Mouse (Mus musculus): ENCODE measurements around the gene Ttc9.

Gene Ttc9

DNA sequence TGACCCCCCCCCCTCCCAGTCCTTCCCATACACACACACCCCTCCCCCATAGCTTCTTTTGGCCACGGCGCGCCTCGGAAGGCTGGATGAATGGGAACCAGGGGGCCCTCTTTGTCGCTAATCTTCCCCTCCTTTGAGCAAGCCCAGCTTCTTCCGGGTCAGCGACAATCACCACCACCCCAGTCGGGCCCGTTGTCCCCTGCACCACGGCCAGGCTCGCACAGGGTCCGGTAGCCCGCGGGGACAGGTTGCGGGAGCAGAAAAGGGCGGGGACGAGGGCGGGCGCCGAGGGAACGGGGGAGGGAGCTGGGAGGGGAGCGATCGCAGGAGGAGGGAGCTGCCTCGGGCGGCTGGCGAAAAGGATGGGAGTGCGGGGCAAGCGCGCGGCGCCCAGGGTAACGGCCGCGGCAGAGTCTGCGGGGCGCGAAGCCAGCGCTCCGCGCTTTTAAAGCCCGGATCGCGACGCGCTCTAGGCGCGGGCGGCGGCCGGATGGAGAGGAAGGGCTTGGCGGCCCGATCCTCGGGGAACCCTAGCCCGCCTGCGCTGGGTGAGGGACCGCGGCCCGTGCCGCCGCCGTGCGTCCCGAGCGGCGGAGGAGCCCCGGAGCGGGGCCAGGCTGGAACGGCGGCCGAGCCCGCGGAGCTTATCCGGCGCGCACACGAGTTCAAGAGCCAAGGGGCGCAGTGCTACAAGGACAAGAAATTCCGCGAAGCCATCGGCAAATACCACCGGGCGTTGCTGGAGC, at the start of gene Ttc9:
TSS of gene Ttc9 (plus strand) at position 335 of the 746 bp plus-strand sequence.
- DNase-seq = peak; percentile 6 to 45

DNA sequence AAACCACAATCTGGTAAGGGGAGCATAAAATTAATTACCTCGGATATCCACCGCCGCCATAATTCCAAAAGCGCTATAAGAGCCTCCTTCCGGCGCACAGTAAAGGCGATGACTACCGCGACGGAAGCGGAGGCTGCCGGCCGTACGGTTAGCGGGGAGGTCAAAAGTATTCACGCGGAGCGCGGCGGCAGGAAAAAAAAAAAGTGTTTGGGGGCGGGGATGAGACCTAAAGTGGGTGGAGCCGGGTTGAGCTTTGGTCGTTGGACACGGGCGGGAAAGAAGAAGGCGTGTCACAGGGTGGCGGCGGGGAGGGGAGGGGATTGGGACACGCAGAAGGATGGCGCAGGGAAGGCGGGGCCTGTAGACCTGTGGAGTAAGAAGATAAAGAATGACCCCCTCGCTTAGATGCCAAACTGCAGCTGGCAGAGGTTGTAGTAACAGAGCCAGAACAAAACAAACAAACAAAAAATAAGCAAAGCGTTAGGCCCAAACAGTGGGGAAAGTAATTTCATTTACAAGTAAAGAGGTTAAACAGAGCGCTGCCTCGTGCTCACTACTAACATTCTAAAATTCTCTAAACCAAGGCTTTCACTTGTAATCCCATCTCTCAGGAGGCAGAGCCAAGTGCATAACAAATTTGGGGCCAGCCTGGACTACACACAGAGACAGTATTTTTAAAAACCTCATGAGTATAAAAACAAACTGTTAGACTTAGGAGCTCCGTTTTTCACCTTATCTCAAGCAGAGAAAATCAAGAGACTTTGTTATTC, 36.0 kb upstream of the Ttc9 start, which contains the start of gene Med6:
TSS of gene Med6 (minus strand) at position 107 of the 770 bp plus-strand sequence.
- DNase-seq = peak; percentile 96 to 97

DNA sequence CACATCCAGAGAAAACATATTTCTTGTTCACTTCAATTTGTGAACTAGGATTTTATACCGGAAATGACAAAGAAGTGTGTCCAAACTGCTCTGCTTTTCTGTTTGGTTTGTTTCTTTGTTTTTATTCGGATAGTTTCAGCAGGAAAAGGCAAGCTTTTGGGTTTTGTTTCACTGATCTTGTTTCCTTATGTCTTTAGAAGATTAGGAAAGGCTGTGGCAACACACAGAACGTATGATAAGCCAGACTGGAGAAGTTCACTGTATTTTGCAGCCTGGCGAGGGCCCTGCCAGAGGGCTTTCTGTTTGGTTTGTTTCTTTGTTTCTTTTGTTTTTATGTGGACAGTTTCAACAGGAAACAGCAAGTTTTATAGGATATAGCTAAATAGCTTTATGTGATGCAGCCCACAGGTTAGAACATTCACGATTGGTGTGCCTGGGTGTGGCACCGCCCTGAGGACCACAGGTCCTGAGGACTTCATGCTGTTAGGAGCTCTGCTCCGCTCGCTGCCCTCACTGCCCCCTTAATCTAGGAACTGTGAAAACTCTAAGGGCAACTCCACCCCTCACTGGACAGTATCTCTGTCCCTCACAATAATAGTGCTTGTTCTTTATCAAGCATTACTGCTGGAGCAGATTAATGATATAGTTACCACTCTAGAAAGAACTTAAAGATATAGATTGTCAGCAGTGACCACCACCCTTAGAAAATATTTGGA, 34.3 kb upstream of the Ttc9 start:
- DNase-seq = no peak

DNA sequence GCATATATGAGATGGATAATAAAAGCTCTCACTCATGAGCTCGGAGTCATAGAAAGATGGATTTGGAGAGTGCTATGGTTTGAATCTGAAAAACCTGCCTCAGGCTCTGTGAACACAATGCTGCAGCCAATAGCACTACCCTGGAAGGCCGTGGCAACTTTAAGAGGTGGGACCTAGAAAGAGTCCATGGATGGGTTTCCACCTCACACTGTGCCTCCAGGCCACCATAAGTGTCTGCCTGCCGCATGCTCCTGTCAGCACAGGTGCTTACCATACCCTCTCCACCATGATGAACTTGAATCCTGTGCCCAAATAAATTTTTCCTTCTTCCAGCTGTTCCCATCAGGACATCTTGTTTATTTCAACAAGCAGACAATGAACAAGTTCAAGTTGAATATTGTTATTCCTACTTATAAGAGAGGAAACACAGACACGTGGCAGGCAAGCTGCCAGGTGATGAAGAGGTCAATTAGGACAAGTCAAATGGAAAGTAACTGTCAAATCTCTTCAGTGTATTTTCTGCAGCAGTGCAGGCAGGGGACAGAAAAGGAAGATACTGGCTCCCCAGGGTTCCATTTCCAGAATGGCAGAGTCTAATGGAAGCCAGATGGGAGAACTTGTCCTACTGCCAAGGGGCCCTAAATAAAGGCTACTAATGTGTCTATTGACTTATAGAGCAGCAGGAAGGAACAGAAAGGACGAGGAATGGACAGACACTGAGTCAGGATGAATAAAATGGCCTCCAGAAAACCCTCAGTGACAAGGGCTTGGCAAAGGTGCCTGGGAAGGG, 25.9 kb upstream of the Ttc9 start:
- DNase-seq = no peak

DNA sequence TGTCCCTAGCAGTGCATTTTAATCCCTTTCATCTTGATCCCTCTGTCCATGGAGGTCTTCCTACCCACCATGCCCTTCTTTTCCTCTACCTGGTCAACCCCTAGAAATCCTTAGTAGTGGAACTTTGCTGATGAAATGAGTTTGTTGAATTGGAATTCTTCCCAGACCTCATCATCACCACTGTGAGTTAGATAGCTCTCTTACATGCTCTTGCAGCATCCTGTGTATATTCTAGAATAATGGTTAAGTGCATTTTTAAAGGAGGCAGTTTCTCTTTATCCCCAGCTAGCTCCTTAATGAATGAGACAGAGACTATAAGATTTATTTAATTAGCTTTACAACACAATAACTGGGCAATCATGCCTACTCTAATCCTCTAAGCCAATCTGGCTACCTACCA, 21.6 kb upstream of the Ttc9 start:
- DNase-seq = no peak

DNA sequence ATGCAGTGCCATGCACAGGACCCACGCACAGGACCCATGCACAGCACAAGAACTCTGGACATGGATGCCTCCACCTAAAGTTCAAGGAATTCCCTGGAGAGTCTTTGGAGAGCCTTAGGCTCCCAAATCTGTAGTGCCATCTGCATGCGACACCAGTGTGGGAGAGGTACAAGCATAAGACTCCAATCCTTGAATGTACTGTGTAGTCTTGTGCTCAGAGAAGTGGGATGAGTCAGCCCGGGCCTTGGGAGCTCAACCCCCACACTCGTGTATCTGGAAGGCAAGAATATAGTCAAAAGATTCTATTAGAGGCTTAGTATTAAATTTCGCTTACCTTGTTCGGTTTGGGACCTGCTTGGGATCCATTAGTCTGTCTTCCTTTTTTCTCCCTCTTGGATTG, 15.2 kb upstream of the Ttc9 start:
- DNase-seq = no peak

DNA sequence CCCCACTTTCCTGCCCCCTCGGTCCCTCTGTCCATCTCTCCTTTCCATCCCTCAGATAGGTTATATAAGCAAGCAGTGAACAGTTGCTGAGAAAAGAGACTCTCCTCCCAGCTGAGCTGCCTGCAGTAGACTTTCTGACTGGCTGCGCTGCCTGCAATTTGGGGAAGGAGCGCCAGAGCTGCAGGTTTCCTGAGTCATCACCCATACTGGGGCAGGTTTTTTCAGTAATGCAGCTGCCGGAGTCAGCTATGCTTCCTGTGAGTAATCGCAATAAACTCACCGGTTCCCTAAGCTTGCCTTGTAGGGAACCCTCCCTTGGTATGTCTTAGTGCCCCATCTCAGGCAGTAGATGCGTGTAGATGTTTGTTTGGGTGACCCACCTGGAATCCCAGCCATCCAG, 14.1 kb upstream of the Ttc9 start:
- DNase-seq = no peak

DNA sequence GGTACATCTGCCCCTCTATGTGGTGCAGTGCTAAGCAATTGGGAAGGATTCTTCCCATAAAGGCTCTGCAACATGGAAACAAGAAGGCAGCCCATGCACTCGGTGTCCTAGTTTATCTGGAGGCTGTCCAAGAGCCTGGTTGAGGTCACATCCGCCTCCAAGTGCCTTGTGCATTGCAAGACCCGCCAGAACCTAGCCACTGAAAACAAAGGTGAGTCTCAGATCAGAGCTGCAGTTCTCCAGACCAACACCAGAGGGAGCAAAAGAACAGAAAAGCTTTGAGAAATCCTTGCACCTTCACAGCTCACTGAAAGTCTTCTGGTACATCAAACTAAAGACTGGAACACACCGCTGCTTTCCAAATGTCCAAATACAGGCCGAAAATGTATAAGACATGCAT, 11.7 kb upstream of the Ttc9 start:
- DNase-seq = peak; percentile 69 to 86

DNA sequence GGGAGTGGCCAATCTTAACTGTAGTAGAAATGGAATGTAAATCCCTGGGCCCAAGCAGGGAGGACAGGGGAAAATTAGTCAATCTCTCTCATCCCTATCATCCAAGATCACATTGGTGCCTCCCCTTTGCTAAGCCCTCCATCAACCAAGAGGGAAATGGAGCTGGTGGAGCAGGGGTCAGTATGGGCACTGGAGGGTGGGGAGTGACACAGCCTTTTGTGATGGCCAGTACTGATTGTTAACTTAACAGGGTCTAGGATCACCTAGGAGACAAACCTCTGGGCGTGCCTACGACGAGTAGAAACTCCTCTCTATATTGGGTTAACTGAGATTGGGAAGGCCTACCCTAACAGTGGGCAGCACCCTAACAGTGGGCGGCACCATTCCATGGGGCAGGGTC, 7.7 kb upstream of the Ttc9 start:
- no peak for DNase-seq

DNA sequence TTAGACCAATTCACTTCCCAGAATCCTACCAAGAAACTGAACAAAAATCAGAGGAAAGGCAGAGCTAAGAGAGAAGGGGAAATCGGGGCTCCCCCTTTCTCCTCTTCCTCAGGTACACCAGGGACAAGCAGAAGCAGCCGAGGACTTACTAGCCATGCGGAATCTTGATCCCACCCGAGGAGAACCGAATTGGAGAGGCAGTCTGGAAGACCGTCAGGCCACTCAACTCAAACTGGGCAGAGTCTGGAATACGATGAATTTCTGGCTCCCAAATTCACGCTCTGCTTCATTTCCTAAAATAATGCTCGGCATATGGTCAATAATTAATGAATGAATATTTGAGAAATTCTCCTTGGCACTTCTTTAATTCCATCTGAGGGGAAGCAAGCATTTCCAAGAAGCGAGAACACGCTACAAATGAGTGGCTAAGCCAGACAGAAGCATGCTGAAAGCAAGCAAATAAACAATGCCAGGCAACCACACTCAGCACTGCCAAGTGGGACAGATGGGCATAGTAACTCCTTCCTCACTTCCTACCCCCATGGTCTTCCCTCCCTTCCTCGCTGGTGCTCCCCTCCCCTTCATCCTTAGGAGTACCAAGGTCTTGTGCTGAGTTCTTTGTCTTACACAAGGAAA, 4.7 kb upstream of the Ttc9 start:
- DNase-seq = no peak

DNA sequence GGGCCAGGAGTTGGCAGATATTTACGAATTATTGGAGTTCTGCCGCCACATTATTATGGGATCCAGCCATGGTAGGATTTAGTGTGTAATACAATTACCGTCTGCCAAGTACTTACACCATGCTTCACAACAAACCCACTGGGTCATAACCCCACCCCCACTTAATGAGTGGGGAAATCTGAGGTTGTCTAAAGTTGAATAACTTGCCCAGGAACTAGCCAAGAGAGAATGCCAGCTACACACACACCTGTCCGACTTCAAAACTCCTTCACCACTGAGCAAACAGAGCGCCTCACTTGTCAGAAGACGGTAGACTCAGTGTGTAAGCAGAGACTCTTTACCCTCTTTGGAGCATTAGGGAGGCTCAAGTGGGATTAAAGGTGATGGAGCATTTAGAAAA, 3.6 kb upstream of the Ttc9 start:
- no peak for DNase-seq

DNA sequence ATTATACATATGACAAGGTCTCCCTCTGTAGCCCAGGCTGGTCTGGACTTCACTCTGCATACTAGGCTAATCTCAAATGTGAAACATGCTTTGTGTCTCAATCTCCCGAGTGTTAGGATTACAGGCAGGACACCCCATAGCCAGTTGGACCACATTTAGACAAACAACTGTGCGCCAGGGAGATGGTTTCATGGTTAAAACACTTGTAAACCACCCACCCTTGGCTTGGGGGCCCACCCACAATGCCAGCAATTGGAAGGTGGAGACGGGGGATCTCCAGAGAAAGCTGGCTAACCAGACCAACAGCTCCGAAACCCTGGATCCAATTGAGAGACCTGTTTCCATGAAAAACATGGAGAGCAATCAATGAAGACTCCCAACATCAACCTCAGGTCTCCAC, 3.0 kb upstream of the Ttc9 start:
- DNase-seq = no peak

DNA sequence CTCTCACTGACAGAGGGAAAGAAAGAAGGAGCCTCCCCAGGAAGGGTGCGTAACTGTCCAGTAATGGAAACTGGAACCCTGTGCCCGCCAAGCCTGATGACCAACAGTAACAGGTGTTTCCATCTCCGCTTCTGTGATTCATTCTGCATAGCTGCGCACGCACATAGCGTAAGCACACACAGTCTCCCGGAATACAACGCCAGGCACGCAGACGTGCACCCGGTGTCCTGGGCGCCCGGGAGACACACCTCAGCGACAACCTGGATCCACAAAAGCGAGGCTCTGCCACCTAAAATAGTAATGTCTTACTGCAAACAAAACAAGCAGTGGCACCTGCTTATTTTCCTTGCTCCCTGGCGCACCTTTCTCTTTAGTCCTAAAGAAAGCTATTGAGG, 532 bp upstream of the Ttc9 start:
- DNase-seq = peak in 1 of 2 experiments; percentile 39

DNA sequence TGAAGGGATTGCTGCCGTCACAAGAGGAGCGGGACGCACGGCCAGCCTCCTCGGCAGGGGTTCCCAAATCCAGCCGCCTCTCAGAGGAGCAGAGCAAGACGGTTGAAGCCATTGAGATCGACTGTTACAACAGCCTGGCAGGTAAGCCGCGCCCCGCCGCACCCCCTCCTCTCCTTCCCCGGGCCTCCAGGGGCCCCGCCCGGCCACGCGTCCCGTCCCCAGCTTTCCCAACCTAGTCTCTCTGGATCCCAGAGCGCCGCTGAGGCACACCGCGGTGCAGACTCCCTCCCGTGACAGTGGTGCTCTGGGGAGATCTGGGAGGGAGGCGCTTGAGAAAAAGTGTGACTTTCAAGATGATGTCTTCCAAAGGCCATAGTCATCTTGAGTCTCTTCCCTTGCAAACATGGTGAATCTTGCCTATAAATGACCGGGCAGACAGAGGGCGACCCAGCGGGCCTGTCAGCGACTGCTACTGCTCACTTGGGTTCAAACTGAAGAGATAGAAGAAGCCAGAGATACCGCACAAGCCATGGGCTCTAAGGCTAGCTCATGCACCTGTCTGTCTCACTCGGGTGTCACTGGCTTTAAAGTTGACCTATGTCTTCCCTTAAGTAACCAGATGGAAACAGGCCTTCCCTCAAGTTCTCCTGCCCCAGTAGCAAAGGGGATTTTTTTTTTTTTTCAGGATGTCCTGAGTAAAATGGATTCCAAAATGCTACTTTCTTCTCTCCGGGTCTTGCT, 782 bp downstream of the Ttc9 start:
- DNase-seq = no peak

DNA sequence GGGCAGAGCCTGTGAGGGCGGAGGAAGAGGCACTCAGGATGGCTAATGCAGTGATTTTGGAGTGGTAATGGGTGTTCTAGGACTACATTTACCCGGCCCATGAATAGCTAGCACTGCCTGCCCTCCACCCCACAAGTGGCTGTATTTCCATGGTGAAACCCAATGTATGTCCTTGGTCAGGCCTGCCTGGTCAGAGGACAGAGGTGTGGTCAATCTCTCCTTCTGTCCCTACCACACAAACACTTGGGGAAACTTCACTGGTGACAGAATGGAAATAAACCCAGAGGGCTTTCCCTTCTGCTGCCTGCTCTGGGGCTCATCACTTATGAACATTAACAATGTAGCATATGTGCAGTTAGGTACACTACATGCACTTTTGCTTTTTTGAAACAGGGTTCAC, 2.2 kb downstream of the Ttc9 start:
- no peak for DNase-seq

DNA sequence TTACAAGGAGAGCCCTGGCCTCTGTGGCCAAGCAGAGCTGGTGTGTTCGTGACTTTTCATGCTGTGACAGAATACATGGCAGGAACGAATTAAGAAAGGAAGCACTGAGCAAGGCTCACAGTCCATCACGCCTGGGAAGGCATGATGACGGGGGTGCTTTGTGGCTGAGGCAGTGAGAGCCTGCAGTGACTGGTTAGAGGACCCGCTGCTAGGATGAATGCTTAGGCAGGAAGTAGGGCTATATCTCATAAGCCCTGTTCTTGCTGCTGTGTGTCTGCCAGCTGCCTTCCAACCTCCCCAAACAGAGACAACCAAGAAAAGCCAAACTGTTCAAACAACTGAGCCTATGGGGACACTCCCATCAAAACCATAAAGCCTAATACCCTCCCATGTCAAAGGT, 9.6 kb downstream of the Ttc9 start:
- DNase-seq = no peak

DNA sequence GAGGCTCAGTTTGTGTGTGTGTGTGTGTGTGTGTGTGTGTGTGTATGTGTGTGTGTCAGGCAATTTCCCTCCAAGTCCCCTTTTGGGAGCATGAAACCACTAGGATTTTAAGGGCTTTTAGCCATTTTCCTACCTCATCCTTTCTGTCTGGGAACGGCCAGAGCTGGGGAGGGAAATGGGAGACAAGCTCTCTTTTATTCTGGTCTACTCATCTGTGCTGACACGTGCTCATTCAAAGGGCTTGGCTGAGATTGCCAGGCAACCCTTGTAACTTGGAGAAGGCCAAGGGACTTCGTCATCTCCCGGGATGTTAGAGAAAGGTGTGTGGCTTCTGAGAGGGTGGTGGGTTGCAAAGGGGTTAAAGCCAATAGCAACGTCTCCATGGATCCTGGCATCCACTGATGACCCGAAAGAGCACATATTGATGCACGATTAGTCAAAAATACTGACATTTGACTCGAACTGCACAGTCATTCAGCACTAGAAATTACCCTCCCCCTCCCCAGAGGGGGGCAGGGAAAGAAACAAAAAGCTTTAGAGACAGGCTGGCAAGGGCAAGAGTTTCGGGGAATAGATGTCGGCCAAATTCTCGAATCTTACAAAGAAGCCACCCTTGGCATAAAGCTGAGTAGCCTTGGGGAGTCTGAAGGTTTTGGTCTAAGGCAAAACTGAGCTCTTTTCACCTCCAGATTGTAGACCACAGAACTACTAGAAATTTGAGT, 11.5 kb downstream of the Ttc9 start:
- no peak for DNase-seq

DNA sequence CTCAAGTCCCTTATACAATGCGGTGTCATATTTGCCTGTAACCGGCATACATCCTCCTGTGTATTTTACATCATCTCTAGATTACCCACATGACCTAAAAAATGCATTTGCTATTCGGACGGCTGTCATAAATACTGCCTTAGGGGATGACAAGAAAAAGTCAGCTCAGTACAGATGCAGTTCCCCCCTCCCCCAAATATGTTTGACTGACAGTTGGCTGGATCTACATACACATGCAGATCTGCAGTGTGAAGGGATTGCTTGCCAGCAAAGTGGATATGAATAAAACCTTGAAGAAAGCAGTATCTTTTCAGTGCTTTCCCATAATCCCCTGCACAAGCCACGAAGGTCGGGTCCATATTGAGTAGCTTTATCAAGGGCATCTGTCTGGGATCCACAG, 15.8 kb downstream of the Ttc9 start:
- no peak for DNase-seq

DNA sequence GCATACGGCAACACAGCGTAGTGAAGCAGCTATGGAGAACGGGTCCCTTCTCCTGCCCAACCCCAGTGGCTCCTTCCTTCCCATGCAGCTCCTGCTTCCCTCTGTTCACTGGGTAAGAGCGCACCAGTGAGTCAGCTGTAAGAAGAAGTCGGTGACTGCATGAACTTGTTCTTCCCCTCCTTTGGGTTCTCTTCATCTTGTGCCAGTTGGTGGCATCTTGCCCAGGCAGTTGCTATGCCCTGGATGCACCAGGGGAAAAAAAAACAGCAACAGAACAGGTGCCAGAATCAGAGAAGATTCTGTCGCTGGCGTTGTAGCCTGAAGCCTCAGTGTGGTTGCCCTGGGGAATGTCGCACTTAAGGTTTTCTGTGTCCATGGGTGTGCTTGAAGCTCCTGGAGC, 22.3 kb downstream of the Ttc9 start:
- no peak for DNase-seq

DNA sequence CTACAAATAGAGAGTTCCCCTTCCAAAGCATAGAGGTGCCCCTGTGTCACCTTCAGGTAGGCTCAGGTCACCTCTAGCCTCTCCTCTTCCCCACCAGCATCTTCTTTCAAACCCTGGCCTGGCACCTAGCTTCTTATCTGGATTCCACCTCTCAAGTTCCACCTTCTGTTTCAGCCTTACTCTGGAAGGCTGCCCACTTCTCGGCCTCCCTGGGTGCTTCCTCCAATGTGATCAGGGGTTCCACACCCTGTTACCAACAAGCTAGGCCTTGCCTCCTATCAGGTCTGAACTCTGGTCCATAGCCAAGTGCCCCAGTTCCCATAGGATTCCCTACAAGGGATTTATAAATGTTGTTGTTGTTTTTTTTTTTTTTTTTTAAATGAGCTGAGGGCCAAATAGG, 26.3 kb downstream of the Ttc9 start:
- DNase-seq = peak in 1 of 2 experiments; percentile 22

DNA sequence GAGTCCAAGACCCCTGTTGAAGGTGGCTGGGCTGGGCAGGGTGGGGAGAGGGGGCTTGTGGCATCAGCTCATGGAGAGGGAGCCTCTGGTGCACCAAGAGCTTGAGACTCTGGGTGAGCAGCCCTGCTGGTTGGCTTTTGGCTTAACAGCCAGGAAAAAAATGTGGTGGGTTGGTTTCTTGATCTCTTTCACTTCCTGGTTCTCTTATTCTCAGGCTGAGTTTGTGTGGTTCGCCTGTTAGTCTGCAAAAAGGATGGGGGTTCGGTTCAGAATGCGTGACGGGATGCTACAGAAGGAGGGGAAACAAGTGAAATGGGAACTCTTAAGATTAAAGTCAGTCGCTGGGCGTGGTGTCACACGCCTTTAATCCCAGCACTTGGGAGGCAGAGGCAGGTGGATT, 27.0 kb downstream of the Ttc9 start:
- no peak for DNase-seq
